Mouse (Mus musculus): ENCODE measurements around the gene E030030I06Rik.
"Not testable (repeated sequence)": the region's sequence is repeated elsewhere in the genome, so short reads cannot be mapped to it uniquely, and the experiment has no call there.

The E030030I06Rik gene

GRCm38 (mm10) chr10:22151863-22152640 lies 3.0 kb upstream of the E030030I06Rik start:
- DNase-seq: not testable (repeated sequence)

- not testable (repeated sequence) for DNase-seq
Measured at GRCm38 (mm10) chr10:22151056-22151862, 2.2 kb upstream of the E030030I06Rik start.

GRCm38 (mm10) chr10:22150593-22150992 lies 1.5 kb upstream of the E030030I06Rik start:
- DNase-seq: peak in 1 of 2 experiments; percentile 4

- DNase-seq: peak; percentile 14 to 44
Measured at GRCm38 (mm10) chr10:22149691-22150465, 808 bp upstream of the E030030I06Rik start.

- peak; percentile 77 to 89 for DNase-seq
Measured at GRCm38 (mm10) chr10:22148441-22149072, 513 bp downstream of the E030030I06Rik start.

GRCm38 (mm10) chr10:22142926-22143325 lies 6.1 kb downstream of the E030030I06Rik start:
- DNase-seq: no peak

GRCm38 (mm10) chr10:22142194-22142593 lies 6.9 kb downstream of the E030030I06Rik start:
- DNase-seq: peak; percentile 35 to 44

GRCm38 (mm10) chr10:22140665-22141280 lies 8.3 kb downstream of the E030030I06Rik start:
- DNase-seq: peak; percentile 84 to 85

GRCm38 (mm10) chr10:22074531-22074930 lies 74.5 kb downstream of the E030030I06Rik start:
- no peak for DNase-seq

GRCm38 (mm10) chr10:22072739-22073138 lies 76.3 kb downstream of the E030030I06Rik start:
- DNase-seq: peak in 1 of 2 experiments; percentile 30

- DNase-seq: no peak
Measured at GRCm38 (mm10) chr10:22070576-22070975, 78.5 kb downstream of the E030030I06Rik start.

- no peak for DNase-seq
Measured at GRCm38 (mm10) chr10:22070168-22070567, 78.9 kb downstream of the E030030I06Rik start.

- not testable (repeated sequence) for DNase-seq
Measured at GRCm38 (mm10) chr10:22067979-22068378, 81.1 kb downstream of the E030030I06Rik start, which contains the start of gene 4930444G20Rik. 4930444G20Rik (minus strand) TSS chr10:22068079.

All from kidney, postnatal 25 days (tissue).